Mouse (Mus musculus) mouse embryonic stem cell (cell line): Measurements from ENCODE around the gene Retreg1.

ENCODE experiments used
- in situ Hi-C, 2 experiments: fragments of 300-500 bp; cut with MboI; formaldehyde crosslinking; loops; 1 replicate in 1 of 2; 3 replicates in 1 of 2; pipeline ENCODE4 v1.14.3; 2019 to 2020; ENCODE audit warnings: low sequenced_read_pairs in 2 of 2, low pct_unique_long_range_greater_than_20kb in 1 of 2, mixed read lengths in 1 of 2; ENCODE audit not compliant: unreplicated experiment in 1 of 2

The Retreg1 gene

DNA sequence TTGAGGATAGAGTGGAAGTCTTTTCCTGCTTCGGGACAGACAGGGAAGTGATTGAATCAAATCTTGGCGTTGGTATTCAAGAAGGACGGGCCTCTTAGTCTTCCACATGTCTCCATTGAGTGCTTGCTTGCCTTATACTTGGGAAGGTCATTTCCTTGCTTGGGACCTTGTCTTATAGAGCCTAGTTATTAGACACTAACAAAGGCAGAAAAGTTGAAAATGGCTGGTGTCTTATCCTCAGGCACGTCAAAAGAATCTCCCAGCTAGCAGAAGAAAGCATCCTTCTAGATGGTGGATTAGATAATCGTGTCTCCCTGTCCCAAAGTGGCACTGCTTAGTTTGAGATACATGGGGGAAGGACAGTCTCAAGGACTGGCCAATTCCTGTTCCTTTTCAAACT, 113.0 kb downstream of the Retreg1 start:
- in situ Hi-C loops, result loop anchor here in 1 of 2 experiments (25.0 kb wide), 1 partner anchor 519 kb away; no protein-coding TSS in a partner anchor

DNA sequence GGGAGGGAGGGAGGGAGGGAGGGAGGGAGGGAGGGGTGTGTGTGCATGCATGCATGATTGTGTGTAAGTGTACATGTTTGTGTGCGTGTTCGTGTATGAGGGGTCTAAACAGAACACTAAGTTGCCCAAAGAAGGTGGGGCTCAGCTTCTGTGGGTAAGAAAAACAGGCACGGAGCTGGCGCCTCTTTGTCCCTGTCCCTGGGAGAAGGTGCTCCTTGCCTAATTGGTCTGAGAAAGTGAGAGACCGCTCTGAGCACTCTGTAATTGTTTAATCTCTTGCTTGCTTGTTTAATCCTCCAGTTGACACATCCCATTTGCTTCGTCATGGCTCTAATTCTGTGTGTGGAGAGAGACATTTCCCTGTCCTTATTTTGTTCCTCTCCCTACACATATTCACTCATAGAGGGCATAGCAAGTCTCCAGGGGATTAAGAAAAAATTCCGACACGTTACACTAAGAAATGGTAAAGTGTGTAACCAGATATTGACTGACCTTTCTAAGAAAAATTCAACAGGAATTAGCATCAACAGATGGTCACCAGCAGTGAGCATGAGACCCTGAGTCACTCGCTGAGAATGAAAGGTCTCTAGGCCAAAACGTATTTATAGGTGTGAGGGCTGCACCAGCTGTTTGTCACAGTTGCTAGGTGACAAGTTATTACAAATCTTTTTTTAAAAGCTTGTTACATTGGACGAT, 113.6 kb downstream of the Retreg1 start:
- in situ Hi-C loops, result loop anchor here in 1 of 2 experiments (25.0 kb wide), 1 partner anchor 519 kb away; no protein-coding TSS in a partner anchor

DNA sequence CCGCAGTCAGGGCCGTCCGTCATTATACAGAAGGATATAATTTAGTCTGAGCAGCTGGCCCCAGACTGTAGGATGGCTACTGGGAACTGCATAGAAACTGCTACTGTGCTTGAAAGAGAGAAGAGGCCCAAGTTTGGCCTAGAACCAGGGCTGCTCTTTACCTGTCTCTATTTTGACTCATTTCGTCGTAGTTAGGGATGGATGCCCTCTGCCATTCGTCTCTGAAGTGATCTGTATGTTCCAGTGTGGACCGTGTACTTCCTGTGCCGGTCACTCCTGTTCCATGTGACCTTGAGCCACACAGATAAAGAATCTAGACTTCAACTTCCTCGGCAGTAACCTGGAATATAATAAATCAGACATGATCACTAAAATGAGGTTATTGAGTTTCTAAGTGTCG, 114.7 kb downstream of the Retreg1 start:
- in situ Hi-C loops, result loop anchor here in 1 of 2 experiments (25.0 kb wide), 1 partner anchor 520 kb away; no protein-coding TSS in a partner anchor

DNA sequence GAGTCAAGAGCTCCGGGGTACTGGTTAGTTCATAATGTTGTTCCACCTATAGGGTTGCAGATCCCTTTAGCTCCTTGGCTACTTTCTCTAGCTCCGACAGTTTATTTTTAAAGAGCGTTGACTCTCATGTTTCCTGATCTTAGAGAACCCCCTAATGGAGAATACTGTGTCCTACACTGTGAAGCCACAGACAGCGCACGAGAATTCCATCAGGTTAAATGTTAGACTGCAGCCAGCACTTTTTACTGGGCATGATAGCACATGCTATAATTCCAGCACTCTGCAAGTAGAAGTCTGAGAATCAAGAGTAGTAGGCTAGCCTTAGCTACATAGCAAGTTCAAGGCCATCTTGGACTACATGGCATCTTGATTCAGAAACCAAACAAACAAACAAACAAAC, 116.4 kb downstream of the Retreg1 start:
- in situ Hi-C loops, result loop anchor here in 1 of 2 experiments (25.0 kb wide), 1 partner anchor 522 kb away; no protein-coding TSS in a partner anchor

DNA sequence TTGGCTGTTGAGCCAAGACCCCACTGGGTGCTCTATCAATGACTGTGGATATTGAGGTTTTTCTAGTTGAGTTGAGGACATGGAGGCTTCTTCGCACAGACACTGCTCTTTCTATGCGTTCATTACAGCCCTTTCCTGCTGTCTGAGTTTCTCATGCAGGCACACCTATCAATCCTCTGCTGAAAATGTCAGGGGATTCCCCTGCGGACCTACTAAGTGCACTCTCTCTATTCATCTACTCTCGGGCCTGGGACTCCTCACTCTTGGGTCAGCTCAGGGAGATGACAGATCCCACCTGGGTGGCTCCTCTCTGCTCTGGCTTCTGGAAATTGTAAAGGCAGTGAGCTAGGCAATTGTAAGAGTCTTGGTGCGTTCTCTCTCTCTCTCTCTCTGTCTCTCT, 117.3 kb downstream of the Retreg1 start:
- in situ Hi-C loops, result loop anchor here in 1 of 2 experiments (25.0 kb wide), 1 partner anchor 523 kb away; no protein-coding TSS in a partner anchor

DNA sequence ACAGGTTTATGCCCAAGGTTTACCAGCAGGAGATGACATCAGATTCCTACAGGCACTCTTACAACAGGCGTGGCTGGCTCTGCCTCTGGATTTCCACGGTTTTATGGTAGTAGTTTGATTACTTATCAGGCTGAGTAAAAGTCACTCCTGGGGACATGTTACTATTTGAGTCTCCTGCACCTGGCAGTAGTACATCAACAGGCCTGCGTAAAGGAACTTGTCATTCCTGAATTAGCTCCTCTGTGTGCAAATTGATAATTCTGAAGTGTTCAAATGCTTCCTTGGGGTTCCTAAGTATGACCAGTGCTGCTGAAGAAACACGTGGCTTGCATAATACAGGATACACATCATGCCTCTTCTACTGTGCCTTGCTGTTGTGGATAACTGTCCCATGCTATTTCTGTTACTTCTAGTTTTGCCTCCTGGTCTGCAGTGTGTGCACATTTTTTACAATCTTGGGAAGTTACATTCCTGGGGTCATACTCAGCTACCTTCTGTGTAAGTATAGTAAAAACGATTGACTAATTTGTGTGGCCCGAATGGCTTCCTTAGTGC, 123.3 kb downstream of the Retreg1 start:
- in situ Hi-C loops, result loop anchor here in 1 of 2 experiments (25.0 kb wide), 1 partner anchor 529 kb away; no protein-coding TSS in a partner anchor

DNA sequence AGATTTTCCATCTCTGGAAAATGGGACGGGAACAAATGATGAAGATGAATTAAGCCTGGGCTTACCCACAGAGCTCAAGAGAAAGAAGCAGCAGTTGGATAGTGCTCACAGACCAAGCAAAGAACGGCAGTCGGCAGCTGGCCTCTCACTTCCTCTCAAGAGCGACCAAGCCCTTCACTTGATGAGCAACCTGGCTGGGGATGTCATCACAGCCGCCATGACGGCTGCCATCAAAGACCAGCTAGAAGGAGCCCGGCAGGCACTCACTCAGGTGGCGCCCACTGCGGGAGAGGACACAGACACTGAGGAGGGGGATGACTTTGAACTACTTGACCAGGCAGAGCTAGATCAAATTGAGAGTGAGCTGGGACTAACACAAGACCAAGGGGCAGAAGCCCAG, 128.6 kb downstream of the Retreg1 start:
- in situ Hi-C loops, result loop anchor here in 1 of 2 experiments (25.0 kb wide), 1 partner anchor 534 kb away; no protein-coding TSS in a partner anchor

DNA sequence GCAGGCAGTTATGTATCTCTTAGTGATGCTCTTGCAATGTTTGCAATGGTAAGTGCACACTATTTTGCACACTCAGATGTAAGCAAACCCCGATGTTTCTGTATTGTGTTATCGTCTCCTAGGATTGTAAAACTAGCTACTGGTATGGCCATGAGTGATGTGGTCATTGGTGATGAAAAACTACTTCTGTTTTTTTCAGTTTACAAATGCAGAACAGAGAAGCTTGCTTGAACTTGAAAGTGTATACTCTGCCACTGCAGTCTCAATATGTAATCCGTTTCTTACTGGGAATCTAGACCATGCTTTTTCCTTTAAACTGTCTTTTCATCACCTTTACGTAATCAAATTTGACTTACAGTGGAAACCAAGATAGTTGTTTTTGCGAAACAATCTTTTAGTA, 129.8 kb downstream of the Retreg1 start:
- in situ Hi-C loops, result loop anchor here in 1 of 2 experiments (25.0 kb wide), 1 partner anchor 535 kb away; no protein-coding TSS in a partner anchor

DNA sequence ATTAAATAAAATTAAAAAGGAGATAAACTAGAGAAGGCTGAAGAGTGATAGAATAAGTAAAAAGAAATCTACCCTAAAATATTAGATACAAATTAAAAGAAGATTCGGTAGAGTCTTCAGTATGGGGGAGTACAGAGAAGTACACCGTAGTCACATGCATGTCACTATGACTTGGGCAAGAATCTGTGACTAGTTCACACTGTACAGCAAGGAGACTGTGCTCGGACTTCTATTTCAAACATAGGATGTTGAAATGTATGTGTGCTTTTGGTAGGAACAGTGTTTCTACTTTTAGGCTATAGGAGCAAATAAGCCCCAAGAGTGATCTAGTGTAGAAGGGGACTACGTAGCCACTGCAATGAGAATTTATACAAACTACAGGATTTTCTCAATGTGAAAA, 131.4 kb downstream of the Retreg1 start:
- in situ Hi-C loops, result loop anchor here in 1 of 2 experiments (25.0 kb wide), 1 partner anchor 537 kb away; no protein-coding TSS in a partner anchor

DNA sequence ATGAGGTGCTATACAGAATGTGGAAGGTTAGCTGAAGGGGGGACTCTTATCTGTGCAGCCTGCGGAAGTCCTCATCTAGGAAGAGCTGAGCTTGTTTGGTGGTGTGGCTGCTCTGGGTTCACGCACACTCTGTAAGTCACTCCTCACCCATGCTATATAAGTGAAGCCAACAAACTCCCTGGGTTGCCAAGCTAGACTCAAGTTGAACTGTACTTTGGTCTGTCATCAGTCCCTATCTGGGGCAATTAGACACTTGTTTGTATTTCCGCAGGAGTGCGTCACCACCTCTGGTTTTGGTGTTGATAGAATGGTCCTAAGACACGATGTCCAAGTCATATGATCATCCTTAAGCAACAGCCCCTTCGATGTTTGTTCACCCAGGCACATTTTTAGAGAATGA, 132.8 kb downstream of the Retreg1 start:
- in situ Hi-C loops, result loop anchor here in 1 of 2 experiments (25.0 kb wide), 1 partner anchor 336 kb away; the partner anchor contains the start of gene March11

DNA sequence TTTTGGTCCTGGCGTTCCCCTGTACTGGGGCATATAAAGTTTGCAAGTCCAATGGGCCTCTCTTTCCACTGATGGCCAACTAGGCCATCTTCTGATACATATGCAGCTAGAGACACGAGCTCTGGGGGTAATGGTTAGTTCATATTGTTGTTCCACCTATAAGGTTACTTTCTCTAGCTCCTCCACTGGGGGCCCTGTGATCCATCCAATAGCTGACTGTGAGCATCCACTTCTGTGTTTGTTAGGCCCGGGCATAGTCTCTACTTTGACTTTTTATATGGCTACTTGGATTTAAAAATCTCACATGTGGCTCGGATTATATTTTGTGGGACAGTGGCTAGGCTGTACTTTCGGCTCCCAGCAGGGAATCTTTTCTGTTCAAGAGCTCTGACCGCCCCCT, 140.6 kb downstream of the Retreg1 start:
- in situ Hi-C loops, result loop anchor here in 1 of 2 experiments (25.0 kb wide), 1 partner anchor 329 kb away; the partner anchor contains the start of gene March11

DNA sequence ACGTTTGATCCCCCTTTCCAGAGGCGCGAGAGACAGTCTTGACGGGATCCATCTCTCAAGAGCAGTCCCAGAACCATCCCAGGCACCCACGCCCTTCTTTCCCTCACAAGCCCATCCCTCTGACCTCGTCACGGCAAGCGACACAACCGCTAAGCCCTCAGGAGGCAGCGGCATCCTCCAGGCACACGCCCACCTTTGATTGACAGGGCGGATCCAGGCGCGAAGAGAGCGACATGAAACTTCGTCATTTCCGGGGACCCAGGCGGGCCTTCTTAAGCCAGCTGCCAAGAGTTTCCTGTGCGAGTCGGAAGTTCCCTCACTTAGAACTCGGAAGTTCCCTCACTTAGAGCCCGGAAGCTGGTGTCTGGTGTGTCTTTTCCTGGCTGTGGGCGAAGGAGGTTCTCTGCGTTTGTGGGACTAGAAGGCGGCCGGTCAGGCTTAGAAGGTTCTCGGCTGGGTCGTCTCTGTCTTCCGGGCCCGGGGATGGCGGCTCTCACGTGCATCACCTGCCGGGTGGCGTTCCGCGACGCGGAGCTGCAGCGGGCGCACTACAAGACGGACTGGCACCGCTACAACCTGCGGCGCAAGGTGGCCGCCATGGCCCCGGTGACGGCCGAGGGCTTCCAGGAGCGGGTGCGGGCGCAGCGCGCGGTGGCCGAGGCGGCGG, 141.2 kb downstream of the Retreg1 start, which contains the start of gene Zfp622:
Gene Zfp622, plus strand, starts transcription at position 300 of the 667 bp plus-strand sequence.
- in situ Hi-C loops, result loop anchor here in 1 of 2 experiments (25.0 kb wide), 1 partner anchor 328 kb away; the partner anchor contains the start of gene March11

DNA sequence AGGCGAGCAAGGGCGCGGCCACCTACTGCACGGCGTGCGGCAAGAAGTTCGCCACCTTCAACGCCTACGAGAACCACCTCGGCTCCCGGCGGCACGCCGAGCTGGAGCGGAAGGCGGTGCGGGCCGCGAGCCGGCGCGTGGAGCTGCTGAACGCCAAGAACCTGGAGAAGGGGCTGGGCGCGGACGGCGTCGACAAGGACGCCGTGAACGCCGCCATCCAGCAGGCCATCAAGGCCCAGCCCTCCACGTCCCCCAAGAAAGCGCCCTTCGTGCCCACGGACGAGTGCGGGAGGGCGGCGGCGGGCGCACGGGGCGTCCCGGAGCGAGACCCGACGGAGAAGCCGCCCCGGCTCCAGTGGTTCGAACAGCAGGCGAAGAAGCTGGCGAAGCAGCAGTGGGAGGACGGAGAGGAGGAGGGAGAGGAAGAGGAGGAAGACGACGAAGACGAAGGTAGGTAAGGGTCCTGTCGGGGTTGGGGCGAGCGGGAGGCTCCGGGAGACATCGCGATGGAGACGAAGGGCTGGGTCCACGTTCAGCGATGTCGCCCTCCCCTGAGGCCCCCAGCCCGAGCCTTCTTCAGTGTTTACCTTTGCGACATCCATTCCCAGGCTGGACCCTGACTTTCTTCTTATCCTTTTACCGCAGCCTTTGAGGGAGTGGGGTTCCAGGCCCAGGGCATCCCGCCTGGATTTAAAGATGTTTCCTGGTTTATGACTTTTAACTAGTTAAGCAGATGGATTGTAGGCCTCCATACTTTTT, 141.9 kb downstream of the Retreg1 start:
- in situ Hi-C loops, result loop anchor here in 1 of 2 experiments (25.0 kb wide), 1 partner anchor 327 kb away; the partner anchor contains the start of gene March11

DNA sequence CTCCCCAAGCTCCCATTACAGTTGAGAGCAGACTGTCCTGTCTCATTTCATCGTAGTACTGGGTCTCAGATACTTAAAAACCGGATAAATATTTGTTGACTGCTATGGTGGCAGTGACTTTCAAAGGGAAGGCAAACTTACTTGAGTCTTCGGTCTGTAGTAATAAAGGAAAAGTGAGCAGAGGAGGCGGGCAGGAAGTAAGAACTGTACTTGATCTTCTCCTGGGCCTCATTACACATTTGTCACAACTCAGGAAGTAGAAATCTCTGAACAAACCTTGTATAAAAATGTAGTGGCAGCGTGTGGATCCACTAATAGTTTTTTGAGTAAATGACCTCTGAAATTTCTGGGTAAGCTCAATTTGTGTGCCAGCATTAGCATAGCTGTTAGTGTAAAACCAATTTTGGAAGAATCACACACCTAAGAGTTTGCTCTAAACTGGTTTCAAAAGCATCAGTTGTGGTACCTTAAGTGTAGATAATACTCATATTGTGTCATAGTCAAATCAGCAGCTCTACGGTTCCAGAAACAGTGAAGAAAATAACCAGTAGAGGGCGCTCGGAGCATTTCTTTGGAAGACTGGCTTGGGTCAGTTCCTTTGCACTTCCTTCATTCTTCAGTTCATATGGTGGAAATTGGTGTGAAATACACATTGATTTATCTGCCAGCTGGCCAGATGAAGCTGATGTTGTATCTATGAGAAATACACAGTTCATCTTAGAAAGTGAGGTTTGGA, 150.2 kb downstream of the Retreg1 start:
- in situ Hi-C loops, result loop anchor here in 1 of 2 experiments (25.0 kb wide), 1 partner anchor 319 kb away; the partner anchor contains the start of gene March11

DNA sequence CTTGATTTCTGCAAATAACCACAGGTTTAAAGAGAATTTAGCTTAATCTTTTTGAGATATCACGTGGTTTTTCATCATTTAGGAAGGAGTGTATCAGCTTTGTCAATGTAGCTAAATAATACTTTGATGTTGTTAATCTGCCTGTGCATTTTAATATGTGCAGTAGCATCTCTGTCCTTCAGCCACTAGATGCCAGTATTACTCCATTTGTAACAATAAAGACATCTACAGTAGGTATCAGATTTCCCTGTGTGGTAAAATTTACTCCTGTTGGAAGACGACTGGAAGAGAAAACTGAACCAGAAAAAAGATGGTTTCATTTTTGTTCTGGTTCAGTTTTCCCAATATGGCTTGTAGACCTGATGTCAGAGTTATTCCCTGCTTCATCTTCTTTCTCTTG, 152.5 kb downstream of the Retreg1 start:
- in situ Hi-C loops, result loop anchor here in 1 of 2 experiments (25.0 kb wide), 1 partner anchor 317 kb away; the partner anchor contains the start of gene March11

DNA sequence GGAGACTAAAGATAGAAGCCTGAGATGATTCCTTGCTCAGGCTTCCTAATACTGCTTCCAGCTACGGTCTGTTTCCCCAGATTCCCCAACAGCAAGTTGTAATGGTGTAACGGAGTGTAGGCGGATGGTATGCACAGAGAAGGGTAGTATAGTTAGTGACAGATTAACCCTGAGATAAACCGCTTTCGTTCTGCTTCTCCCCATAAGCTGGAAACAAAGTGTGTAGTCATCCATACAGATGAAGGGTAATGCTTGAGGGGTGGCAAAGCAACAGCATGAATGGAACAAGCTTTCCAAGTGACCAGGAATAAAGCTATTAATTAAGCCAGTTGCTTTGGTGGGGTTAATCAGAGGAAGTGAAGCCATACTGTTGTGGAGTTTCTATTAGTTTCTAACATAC, 156.6 kb downstream of the Retreg1 start:
- in situ Hi-C loops, result loop anchor here in 1 of 2 experiments (25.0 kb wide), 1 partner anchor 313 kb away; the partner anchor contains the start of gene March11

DNA sequence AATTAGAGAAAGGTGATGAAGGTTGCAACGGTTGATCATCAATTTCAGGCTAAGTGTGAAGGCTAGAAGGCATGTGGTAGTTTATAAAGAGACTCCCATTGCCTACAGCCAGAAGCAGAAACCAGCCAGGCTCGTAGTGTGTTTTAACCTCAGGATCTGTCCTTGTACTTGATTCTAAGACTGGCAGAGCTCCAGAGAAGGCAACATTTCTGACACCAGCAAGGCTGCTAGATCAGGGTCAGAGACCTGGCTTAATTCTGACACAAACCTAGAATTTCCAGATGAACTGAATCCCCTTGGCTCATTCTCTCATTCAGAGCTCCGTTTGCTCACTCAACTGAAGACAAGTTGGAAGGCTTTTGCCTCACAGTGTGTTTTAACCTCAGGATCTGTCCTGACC, 165.6 kb downstream of the Retreg1 start:
- in situ Hi-C loops, result loop anchor here in 1 of 2 experiments (25.0 kb wide), 1 partner anchor 304 kb away; the partner anchor contains the start of gene March11
